Mouse (Mus musculus) CH12.LX (cell line): ENCODE data around the gene Kctd19. TPM values are rescaled to one million over a fixed set of nuclear protein-coding genes. Genes with fewer than 3 reads are reported as not detected.

Source experiments
- DNase-seq: peaks from one replicate; pipeline ENCODE4 v3.0.0-alpha.2; 2013; ENCODE audit errors: extremely low read depth
- H3K27ac ChIP-seq: 2 replicates; pipeline ENCODE4 v1.5.1; 2012; ENCODE audit warnings: low read depth, mild to moderate bottlenecking, control low read depth, moderate library complexity; ENCODE audit not compliant: insufficient read depth
- H3K27me3 ChIP-seq: replicated peaks from 2 replicates; pipeline ENCODE3; 2012; ENCODE audit warnings: inconsistent platforms
- H3K36me3 ChIP-seq, 2 experiments: replicated peaks in 1 of 2; 2 replicates each; pipeline versions ENCODE3 to v1.6.1; 2012; ENCODE audit warnings: inconsistent platforms in 1 of 2, low read length in 1 of 2, mild to moderate bottlenecking in 1 of 2, mixed read lengths in 1 of 2, moderate library complexity in 1 of 2; ENCODE audit not compliant: control insufficient read depth in 1 of 2, insufficient read depth in 1 of 2
- H3K4me1 ChIP-seq, 2 experiments: 2 replicates each; pipeline ENCODE4 v1.6.1; 2012; ENCODE audit warnings: inconsistent platforms in 1 of 2, moderate library complexity in 1 of 2; ENCODE audit not compliant: insufficient read depth in 2 of 2, control insufficient read depth in 1 of 2
- H3K4me2 ChIP-seq: 2 replicates; pipeline ENCODE4 v1.6.1; 2012; ENCODE audit warnings: low read depth, mild to moderate bottlenecking, control low read depth; ENCODE audit not compliant: poor library complexity, insufficient read depth, severe bottlenecking
- H3K4me3 ChIP-seq, 3 experiments: fragments of 150-350 bp in 1 of 3; sonication (generic) in 1 of 3; replicated peaks in 1 of 3; 2 replicates each; pipeline versions ENCODE3 to v1.5.1; 2011 to 2012; ENCODE audit warnings: low read depth in 2 of 3, low read length in 2 of 3, mild to moderate bottlenecking in 2 of 3, moderate library complexity in 2 of 3, control low read depth in 1 of 3, improper control_type of control experiment in 1 of 3, inconsistent platforms in 1 of 3, mixed read lengths in 1 of 3; ENCODE audit not compliant: poor library complexity in 1 of 3
- H3K79me2 ChIP-seq: replicated peaks from 2 replicates; pipeline ENCODE4 v1.6.1; 2012; ENCODE audit warnings: mild to moderate bottlenecking, moderate library complexity; ENCODE audit not compliant: control insufficient read depth, poor library complexity, insufficient read depth, severe bottlenecking; ENCODE audit errors: extremely low read depth
- H3K9ac ChIP-seq: 2 replicates; pipeline ENCODE4 v1.6.1; 2012; ENCODE audit warnings: low read depth, mild to moderate bottlenecking, control low read depth, moderate library complexity; ENCODE audit not compliant: insufficient read depth
- H3K9me3 ChIP-seq: replicated peaks from 2 replicates; pipeline ENCODE3; 2012; ENCODE audit warnings: low read length, inconsistent platforms, mixed read lengths
- BHLHE40 ChIP-seq: IDR thresholded peaks from 2 replicates; pipeline ENCODE4 v1.6.1; 2011; ENCODE audit warnings: mild to moderate bottlenecking, low read depth, low read length, improper control_type of control experiment
- CHD1 ChIP-seq: IDR thresholded peaks from 2 replicates; pipeline ENCODE4 v1.6.1; 2012; ENCODE audit warnings: low read depth, low read length, improper control_type of control experiment, inconsistent platforms
- E2F4 ChIP-seq: IDR thresholded peaks from 2 replicates; pipeline ENCODE4 v1.6.1; 2011; ENCODE audit warnings: low read depth, low read length, improper control_type of control experiment; ENCODE audit not compliant: insufficient replicate concordance
- ELF1 ChIP-seq: IDR thresholded peaks from 2 replicates; pipeline ENCODE4 v1.6.1; 2014; ENCODE audit warnings: low read depth, mild to moderate bottlenecking, inconsistent platforms, low read length, improper control_type of control experiment
- GABPA ChIP-seq: IDR thresholded peaks from 2 replicates; pipeline ENCODE4 v1.6.1; 2012; ENCODE audit warnings: low read depth, low read length, improper control_type of control experiment, inconsistent platforms; ENCODE audit not compliant: insufficient replicate concordance
- HCFC1 ChIP-seq: IDR thresholded peaks from 2 replicates; pipeline ENCODE4 v1.6.1; 2012; ENCODE audit warnings: low read depth, mild to moderate bottlenecking, inconsistent platforms, low read length, improper control_type of control experiment
- JUN ChIP-seq: IDR thresholded peaks from 2 replicates; pipeline ENCODE4 v1.6.1; 2011; ENCODE audit warnings: low read depth, mild to moderate bottlenecking, low read length, improper control_type of control experiment, moderate library complexity; ENCODE audit not compliant: insufficient read depth
- JUND ChIP-seq: conservative IDR thresholded peaks from 2 replicates; pipeline ENCODE4 v1.6.1; 2011; ENCODE audit warnings: low read depth, low read length, improper control_type of control experiment
- MAZ ChIP-seq: IDR thresholded peaks from 2 replicates; pipeline ENCODE4 v1.6.1; 2012; ENCODE audit warnings: low read depth, mild to moderate bottlenecking, inconsistent platforms, low read length, improper control_type of control experiment, moderate library complexity
- MEF2A ChIP-seq: IDR thresholded peaks from 2 replicates; pipeline ENCODE4 v1.6.1; 2014; ENCODE audit warnings: low read depth, mild to moderate bottlenecking, inconsistent platforms, low read length, improper control_type of control experiment, borderline replicate concordance
- NELFE ChIP-seq: IDR thresholded peaks from 2 replicates; pipeline ENCODE4 v1.6.1; 2011; ENCODE audit warnings: low read depth, low read length, improper control_type of control experiment
- NRF1 ChIP-seq: IDR thresholded peaks from 2 replicates; pipeline ENCODE4 v1.6.1; 2014; ENCODE audit warnings: low read depth, mild to moderate bottlenecking, inconsistent platforms, low read length, improper control_type of control experiment, moderate library complexity
- POLR2A ChIP-seq: IDR thresholded peaks from 2 replicates; pipeline ENCODE4 v1.6.1; 2011; ENCODE audit warnings: low read depth, mild to moderate bottlenecking, improper control_type of control experiment, low read length
- RCOR1 ChIP-seq: conservative IDR thresholded peaks from 2 replicates; pipeline ENCODE4 v1.6.1; 2012; ENCODE audit warnings: low read depth, mild to moderate bottlenecking, inconsistent platforms, low read length, improper control_type of control experiment
- SIN3A ChIP-seq: IDR thresholded peaks from 2 replicates; pipeline ENCODE4 v1.6.1; 2012; ENCODE audit warnings: low read length, improper control_type of control experiment, inconsistent platforms
- SMC3 ChIP-seq: IDR thresholded peaks from 2 replicates; pipeline ENCODE4 v1.6.1; 2011; ENCODE audit warnings: low read depth, low read length, improper control_type of control experiment
- TCF12 ChIP-seq: IDR thresholded peaks from 2 replicates; pipeline ENCODE4 v1.6.1; 2014; ENCODE audit warnings: low read depth, mild to moderate bottlenecking, inconsistent platforms, low read length, improper control_type of control experiment
- UBTF ChIP-seq: IDR thresholded peaks from 2 replicates; pipeline ENCODE4 v1.6.1; 2012; ENCODE audit warnings: low read depth, mild to moderate bottlenecking, inconsistent platforms, low read length, improper control_type of control experiment, moderate library complexity
- ZKSCAN1 ChIP-seq: IDR thresholded peaks from 2 replicates; pipeline ENCODE4 v1.6.1; 2012; ENCODE audit warnings: low read depth, inconsistent platforms, low read length, improper control_type of control experiment, borderline replicate concordance
- ZMIZ1 ChIP-seq: IDR thresholded peaks from 2 replicates; pipeline ENCODE4 v1.6.1; 2012; ENCODE audit warnings: low read depth, mild to moderate bottlenecking, inconsistent platforms, low read length, improper control_type of control experiment
- dilution Hi-C: fragments of 300-500 bp; cut with MboI; formaldehyde crosslinking; loops from 2 replicates; pipeline ENCODE4 v1.14.3; 2020; ENCODE audit warnings: low sequenced_read_pairs; ENCODE audit not compliant: extremely low pct_unique_long_range_greater_than_20kb, extremely low pct_ligation_motif_present
- in situ Hi-C: fragments of 300-500 bp; cut with MboI; formaldehyde crosslinking; loops from 3 replicates; pipeline ENCODE4 v1.14.3; 2019; ENCODE audit warnings: low sequenced_read_pairs, low pct_ligation_motif_present, low pct_unique_long_range_greater_than_20kb, mixed read lengths
- polyA plus RNA-seq: library from polyadenylated mRNA; unstranded; fragments of >175 nt; gene quantifications from 2 replicates; pipeline ENCODE4 v1.2.1, GENCODE M21; 2012; ENCODE audit warnings: low read depth; ENCODE audit not compliant: insufficient read length
- total RNA-seq, 2 experiments: library from RNA; depleted of rRNA; stranded (reverse); fragments of 300-350 nt in 1 of 2; fragments of >200 nt in 1 of 2; gene quantifications; 2 replicates each; pipeline ENCODE4 v1.2.3; 2012 to 2014

Gene Kctd19
- total and polyA plus RNA-seq, 3 experiments = 0.08 TPM; not detected in 2

GRCm38 (mm10) chr8:105342768-105343167, 70.5 kb downstream of the Kctd19 start:
- peaks cover 0 to 5% of the 10 kb centered on the region in 2 experiments for H3K36me3 ChIP-seq
- H3K27ac ChIP-seq = no peak overlapping the region
- peaks cover 15 to 48% of the 10 kb centered on the region in 2 experiments for H3K4me1 ChIP-seq
- H3K27me3 ChIP-seq = no peaks in the 10 kb centered on the region
- no peaks in the 10 kb centered on the region for H3K9me3 ChIP-seq
- dilution Hi-C loops (no loop called here), in situ Hi-C loops (no loop called here)
- no peak overlapping the region for H3K4me2 ChIP-seq
- no peak overlapping the region for H3K9ac ChIP-seq
- no peak for TF ChIP-seq SIN3A
- no peak for TF ChIP-seq NELFE
- no peak for TF ChIP-seq ELF1
- TF ChIP-seq ZKSCAN1 = no peak
- TF ChIP-seq POLR2A = no peak
- no peak for TF ChIP-seq UBTF
- no peak for TF ChIP-seq MAZ
- no peak for TF ChIP-seq TCF12
- no peak for TF ChIP-seq E2F4
- TF ChIP-seq JUND = no peak
- TF ChIP-seq ZMIZ1 = no peak
- no peak for DNase-seq
- H3K4me3 ChIP-seq = no peak overlapping the region
- no peaks in the 10 kb centered on the region; the same call in 1 of the 2 replicates for H3K79me2 ChIP-seq

- Histone ChIP-seq H3K4me3 (no peak overlapping the region), H3K9ac (no peak overlapping the region), H3K36me3 (peaks cover 13 to 19% of the 10 kb centered on the region in 2 experiments)
Observed at GRCm38 (mm10) chr8:105341399-105341798, 71.9 kb downstream of the Kctd19 start.

DNA sequence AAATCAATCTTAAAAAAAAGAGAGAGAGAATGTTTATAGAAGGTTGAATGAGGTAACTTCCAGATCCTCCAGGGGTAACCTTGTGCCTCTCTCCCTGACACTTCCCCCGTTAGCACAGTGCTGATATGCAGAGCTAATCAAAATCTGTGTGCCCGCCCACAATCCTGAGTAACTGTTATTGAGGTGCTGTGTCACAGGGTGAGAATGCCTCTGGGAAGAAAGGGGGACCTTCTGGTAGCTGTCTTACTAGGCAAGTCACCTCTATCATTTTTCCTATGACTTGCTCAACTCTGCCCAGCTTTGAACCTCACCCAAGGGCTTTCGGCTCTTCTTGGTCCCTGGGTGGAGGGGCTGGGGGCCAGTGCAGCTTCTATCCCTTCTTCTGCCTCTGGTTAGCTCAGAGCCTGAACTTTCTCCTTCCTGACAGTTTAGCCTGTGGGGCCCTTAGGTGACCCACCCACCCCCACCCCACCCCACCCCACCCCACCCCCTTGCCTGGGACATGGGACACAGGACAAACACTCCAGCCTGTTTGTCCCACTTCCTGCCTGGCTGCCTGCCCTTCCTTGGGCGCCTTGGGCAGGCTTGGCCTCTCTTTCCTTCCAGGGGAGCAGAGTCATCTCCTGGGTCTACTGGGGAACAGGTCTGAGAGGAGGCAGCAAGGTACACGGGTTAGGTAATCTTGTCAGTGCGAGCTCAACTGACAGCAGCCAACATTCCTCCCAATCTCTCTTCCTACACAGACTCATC, 73.2 kb downstream of the Kctd19 start:
- dilution Hi-C loops (no loop called here), in situ Hi-C loops (no loop called here)
- H3K4me2 ChIP-seq = no peak overlapping the region
- H3K9me3 ChIP-seq = no peaks in the 10 kb centered on the region
- H3K36me3 ChIP-seq = peaks cover 25 to 32% of the 10 kb centered on the region in 2 experiments
- no peak for TF ChIP-seq CHD1
- TF ChIP-seq JUN = no peak
- TF ChIP-seq RCOR1 = no peak
- no peak for TF ChIP-seq NRF1
- no peak for TF ChIP-seq GABPA
- TF ChIP-seq BHLHE40 = no peak
- no peak for TF ChIP-seq MEF2A
- H3K4me1 ChIP-seq = peaks cover 0 to 26% of the 10 kb centered on the region in 2 experiments; a peak in 2 of 4 replicates
- DNase-seq = no peak
- no peak overlapping the region for H3K9ac ChIP-seq
- no peaks in the 10 kb centered on the region for H3K27me3 ChIP-seq
- no peak overlapping the region for H3K27ac ChIP-seq
- no peaks in the 10 kb centered on the region for H3K79me2 ChIP-seq
- H3K4me3 ChIP-seq = no peak overlapping the region

More at GRCm38 (mm10) chr8:105341399-105341798, 71.9 kb downstream of the Kctd19 start:
- Histone ChIP-seq H3K27me3 (no peaks in the 10 kb centered on the region), H3K4me1 (peaks cover 11 to 39% of the 10 kb centered on the region in 2 experiments), H3K79me2 (no peaks in the 10 kb centered on the region; the same call in 1 of the 2 replicates), H3K9me3 (no peaks in the 10 kb centered on the region), H3K4me2 (no peak overlapping the region), H3K27ac (no peak overlapping the region)
- in situ Hi-C loops = no loop called here
- TF ChIP-seq SMC3 = no peak
- no peak for TF ChIP-seq RCOR1
- no peak for TF ChIP-seq E2F4
- no peak for TF ChIP-seq HCFC1
- TF ChIP-seq MAZ = no peak
- no peak for TF ChIP-seq TCF12
- no peak for DNase-seq
- dilution Hi-C loops = no loop called here
